Mouse (Mus musculus) heart, embryonic 14.5 days (tissue): ENCODE results near the gene 2610301B20Rik. TPM values are rescaled to one million over a fixed set of nuclear protein-coding genes. Genes with fewer than 3 reads are reported as not detected.

Experiments used
- ATAC-seq: fragments of 200-750 bp; cut with Nextera tagmentation; 2 replicates; pipeline ENCODE4 v1.8.0; 2017; ENCODE audit warnings: low read depth, moderate TSS enrichment; ENCODE audit not compliant: insufficient number of reproducible peaks, insufficient read depth, low FRiP score
- H3K27ac ChIP-seq, 2 experiments: fragments of 200-500 bp in 1 of 2; fragments of 300-500 bp in 1 of 2; sonication (generic) in 1 of 2; replicated peaks in 1 of 2; 2 replicates each; pipeline ENCODE4 v1.5.1; 2012 to 2014; ENCODE audit warnings: low read depth in 2 of 2, low read length in 2 of 2, control low read depth in 1 of 2, mild to moderate bottlenecking in 1 of 2, mixed read lengths in 1 of 2; ENCODE audit not compliant: control insufficient read depth in 1 of 2, insufficient read depth in 1 of 2
- H3K27me3 ChIP-seq: fragments of 300-500 bp; sonication (generic); 2 replicates; pipeline ENCODE4 v1.6.1; 2014; ENCODE audit warnings: mild to moderate bottlenecking, low read length, control low read depth; ENCODE audit not compliant: control insufficient read depth, insufficient read depth
- H3K36me3 ChIP-seq: fragments of 300-500 bp; sonication (generic); 2 replicates; pipeline ENCODE4 v1.6.1; 2014; ENCODE audit warnings: mild to moderate bottlenecking, control low read depth, low read length, mixed read lengths; ENCODE audit not compliant: control insufficient read depth, insufficient read depth
- H3K4me1 ChIP-seq, 2 experiments: fragments of 200-500 bp in 1 of 2; fragments of 300-500 bp in 1 of 2; sonication (generic) in 1 of 2; 2 replicates each; pipeline ENCODE4 v1.6.1; 2012 to 2014; ENCODE audit warnings: low read length in 2 of 2, control low read depth in 1 of 2, mixed read lengths in 1 of 2; ENCODE audit not compliant: control insufficient read depth in 2 of 2, insufficient read depth in 2 of 2
- H3K4me2 ChIP-seq: fragments of 300-500 bp; sonication (generic); 2 replicates; pipeline ENCODE4 v1.6.1; 2014; ENCODE audit warnings: mild to moderate bottlenecking, low read length
- H3K4me3 ChIP-seq, 2 experiments: fragments of 200-500 bp in 1 of 2; fragments of 300-500 bp in 1 of 2; sonication (generic) in 1 of 2; 2 replicates each; pipeline ENCODE4 v1.5.1; 2012 to 2014; ENCODE audit warnings: low read length in 2 of 2, mild to moderate bottlenecking in 2 of 2, control low read depth in 1 of 2, low read depth in 1 of 2, moderate library complexity in 1 of 2; ENCODE audit not compliant: control insufficient read depth in 1 of 2, insufficient read depth in 1 of 2
- H3K9ac ChIP-seq: fragments of 300-500 bp; sonication (generic); 2 replicates; pipeline ENCODE4 v1.6.1; 2014; ENCODE audit warnings: mild to moderate bottlenecking, low read length
- H3K9me3 ChIP-seq: fragments of 300-500 bp; sonication (generic); 2 replicates; pipeline ENCODE4 v1.6.1; 2016; ENCODE audit warnings: low read length, control low read depth; ENCODE audit not compliant: control insufficient read depth
- WGBS: fragments of 180-500 bp; shearing (Covaris S2); extraction: QIAGEN DNeasy Blood & Tissue Kit; methylation state at CpG from one replicate; pipeline ENCODE4 v1.1.7; 2014; 5-methylcytosine and 5-hydroxymethylcytosine counted together
- polyA plus RNA-seq: library from polyadenylated mRNA; unstranded; fragments of >200 nt; fragmentation: Nextera tagmentation; extraction: Ambion mirVana; gene quantifications from 2 replicates; pipeline ENCODE4 v1.2.1, GENCODE M21; 2014

Gene 2610301B20Rik
- polyA plus RNA-seq, 1 experiment from 2014 or later: 24.7 TPM

DNA sequence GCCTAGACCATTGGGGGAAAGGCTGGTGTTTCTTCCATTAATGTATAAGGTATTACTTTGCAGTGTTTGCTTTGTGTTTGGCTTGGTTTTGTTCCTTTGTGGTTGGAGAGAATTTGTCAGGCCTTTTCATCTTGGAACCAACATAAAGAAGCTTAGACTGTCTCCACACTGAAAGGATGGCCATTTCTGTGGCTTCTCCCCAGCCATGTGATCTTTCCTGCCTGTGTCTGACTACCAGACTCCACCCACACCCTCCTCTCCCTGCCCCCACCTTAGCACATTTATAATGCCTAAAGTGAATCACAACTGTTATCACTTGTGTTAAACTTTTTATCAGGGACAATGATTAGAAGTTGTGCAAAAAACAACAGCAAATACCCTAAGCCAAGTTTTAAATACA, 1.1 kb downstream of the 2610301B20Rik start:
- peak overlapping the region; percentile 11 to 98; a peak in 2 of 4 replicates for H3K27ac ChIP-seq
- peak overlapping the region; percentile 68 for H3K4me2 ChIP-seq
- H3K4me3 ChIP-seq: peak overlapping the region; percentile 90 to 91; a peak in 3 of 4 replicates

DNA sequence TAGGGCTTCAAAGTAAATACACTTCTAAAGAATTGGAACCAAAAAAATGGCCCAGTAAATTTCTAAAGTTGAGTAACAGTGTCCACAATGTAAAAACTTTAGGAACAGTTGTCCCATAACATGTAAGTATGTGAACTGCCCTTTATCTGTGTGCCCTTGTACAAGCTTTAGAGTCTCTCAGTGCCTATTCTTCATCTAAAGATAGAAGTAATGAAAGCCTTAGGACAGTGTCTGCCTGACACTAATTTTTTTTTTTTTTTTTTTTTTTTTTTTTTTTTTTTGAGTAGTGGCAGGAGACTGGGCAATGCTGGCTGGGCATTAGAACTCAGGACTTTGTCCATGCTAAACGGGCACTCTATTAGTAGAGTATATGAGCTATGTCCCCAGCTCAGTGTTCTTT, 2.8 kb downstream of the 2610301B20Rik start:
- Histone ChIP-seq H3K9me3 (no peaks in the 10 kb centered on the region), H3K4me2 (no peak overlapping the region), H3K4me1 (peaks cover 2 to 6% of the 10 kb centered on the region in 2 experiments; a peak in 3 of 4 replicates), H3K27ac (no peak overlapping the region), H3K4me3 (no peak overlapping the region), H3K27me3 (no peaks in the 10 kb centered on the region), H3K9ac (no peak overlapping the region), H3K36me3 (0 out of 2 replicates have a peak, but pooled peaks cover 10% of the 10 kb centered on the region)
- no peak for ATAC-seq
- WGBS: 83% methylated on average over 1 of the region's 1 CpGs

More for the DNA sequence above, 1.1 kb downstream of the 2610301B20Rik start:
- Histone ChIP-seq H3K4me1 (peaks cover 2 to 6% of the 10 kb centered on the region in 2 experiments; a peak in 3 of 4 replicates), H3K9ac (peak overlapping the region; percentile 90), H3K27me3 (no peaks in the 10 kb centered on the region), H3K9me3 (no peaks in the 10 kb centered on the region), H3K36me3 (0 out of 2 replicates have a peak, but pooled peaks cover 5% of the 10 kb centered on the region)
- ATAC-seq: no peak

DNA sequence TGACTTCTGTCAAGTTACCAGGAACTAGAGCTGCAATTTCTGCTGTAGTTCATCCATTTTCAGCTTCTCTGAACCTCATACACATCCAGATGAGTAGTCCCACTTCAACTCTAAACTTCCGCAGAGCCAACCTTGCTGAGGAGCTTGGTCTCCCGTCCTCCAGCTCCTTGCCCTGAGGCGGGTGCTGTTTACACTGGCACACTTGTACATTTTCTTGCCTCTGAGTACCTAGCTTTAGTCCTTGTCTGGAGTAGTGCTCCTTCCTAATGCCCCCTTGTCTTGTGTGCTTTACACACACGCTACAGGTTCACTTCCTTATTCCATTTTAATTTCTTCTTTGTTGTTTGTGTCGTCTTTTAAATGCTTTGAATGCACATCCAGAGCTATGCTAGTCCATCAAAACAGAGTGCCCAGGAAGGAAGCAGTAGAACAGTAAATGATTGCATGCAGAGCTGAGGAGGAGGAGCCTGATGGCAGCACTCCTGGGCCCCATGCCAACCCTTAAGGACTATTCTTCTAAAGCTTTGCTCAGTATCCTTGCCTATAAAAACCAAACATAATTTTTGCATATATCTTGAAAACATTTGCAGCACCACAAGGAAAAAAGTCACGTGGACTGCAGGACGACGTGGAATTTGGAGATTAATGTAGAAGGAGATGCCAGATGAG, 9.6 kb downstream of the 2610301B20Rik start:
- no peak for ATAC-seq
- Histone ChIP-seq H3K36me3 (peaks cover 42% of the 10 kb centered on the region), H3K27ac (no peak overlapping the region), H3K4me1 (peaks cover 0 to 4% of the 10 kb centered on the region in 2 experiments; a peak in 1 of 4 replicates), H3K4me3 (no peak overlapping the region), H3K27me3 (no peaks in the 10 kb centered on the region), H3K4me2 (no peak overlapping the region), H3K9ac (no peak overlapping the region), H3K9me3 (peaks cover 5% of the 10 kb centered on the region; the same call in 1 of the 2 replicates)
- 89% methylated on average over 8 of the region's 8 CpGs for WGBS

DNA sequence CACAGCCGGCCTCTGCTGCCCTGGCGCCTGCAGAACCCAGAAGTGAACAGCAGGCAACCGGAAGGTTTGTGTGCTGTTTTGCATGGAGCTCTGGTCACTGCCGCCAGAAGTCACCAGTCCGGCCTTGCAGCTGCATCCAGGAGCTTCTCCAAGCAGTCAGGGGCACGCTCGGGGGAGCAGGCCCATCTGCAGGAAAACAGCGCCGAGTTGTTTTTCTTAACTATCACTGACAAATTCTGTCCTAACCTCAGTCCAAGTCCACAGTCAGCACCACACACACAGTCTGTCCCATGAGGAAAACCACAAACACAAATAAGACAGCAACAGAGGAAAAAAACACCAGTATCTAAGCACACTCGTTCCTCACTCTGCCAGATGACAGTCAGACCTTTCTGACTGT, 14.5 kb downstream of the 2610301B20Rik start:
- WGBS: 96% methylated on average over 10 of the region's 10 CpGs
- Histone ChIP-seq H3K4me2 (no peak overlapping the region), H3K27ac (no peak overlapping the region)

DNA sequence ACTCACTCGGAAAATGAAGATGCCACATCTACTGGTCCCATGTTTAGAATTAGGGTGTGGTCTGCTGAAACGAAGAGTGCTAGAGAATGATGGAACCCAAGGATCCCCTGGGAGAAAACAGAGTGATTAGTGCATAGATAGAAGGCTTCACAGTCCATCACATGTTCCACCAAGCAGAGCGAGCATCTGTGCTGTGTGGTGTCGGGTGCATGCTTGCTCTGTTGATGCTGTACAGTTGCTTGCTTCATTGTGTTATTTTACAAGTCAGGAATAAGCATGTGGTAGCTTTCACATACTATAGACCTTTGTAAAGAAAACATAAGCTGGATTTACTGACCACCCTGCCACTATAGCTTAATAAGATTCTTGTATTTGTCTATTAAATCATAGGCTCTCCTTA, 22.0 kb downstream of the 2610301B20Rik start:
- Histone ChIP-seq H3K27ac (no peak overlapping the region), H3K9me3 (no peaks in the 10 kb centered on the region), H3K27me3 (no peaks in the 10 kb centered on the region), H3K4me2 (no peak overlapping the region), H3K36me3 (peaks cover 43% of the 10 kb centered on the region), H3K9ac (no peak overlapping the region), H3K4me1 (no peaks in the 10 kb centered on the region), H3K4me3 (no peak overlapping the region)
- ATAC-seq: no peak
- WGBS: 82% methylated on average over 4 of the region's 4 CpGs

More for the DNA sequence above, 14.5 kb downstream of the 2610301B20Rik start:
- no peaks in the 10 kb centered on the region for H3K27me3 ChIP-seq
- H3K4me1 ChIP-seq: peaks cover 0 to 3% of the 10 kb centered on the region in 2 experiments; a peak in 1 of 4 replicates
- ATAC-seq: no peak
- H3K9me3 ChIP-seq: peaks cover 10% of the 10 kb centered on the region; the same call in 1 of the 2 replicates
- no peak overlapping the region for H3K9ac ChIP-seq
- peaks cover 32% of the 10 kb centered on the region for H3K36me3 ChIP-seq
- no peak overlapping the region for H3K4me3 ChIP-seq

DNA sequence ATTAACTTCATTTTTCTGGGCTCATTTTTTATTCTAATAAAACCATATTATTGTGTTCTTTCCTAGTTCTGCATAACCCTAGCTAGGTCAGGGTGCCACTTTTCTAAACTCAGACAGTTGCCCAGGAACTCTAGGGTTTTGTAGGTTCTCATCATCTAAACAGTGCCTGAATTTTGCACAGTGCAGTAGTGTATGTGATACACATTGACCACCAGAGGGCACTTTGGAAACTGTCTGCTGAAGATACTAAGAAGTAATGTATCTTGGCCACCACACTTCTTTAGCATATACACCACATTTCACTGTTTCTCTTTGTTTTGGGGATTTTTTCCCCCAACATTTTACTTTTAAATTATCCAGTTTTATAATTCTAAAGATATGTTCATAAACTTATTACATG, 22.6 kb downstream of the 2610301B20Rik start:
- H3K4me3 ChIP-seq: no peak overlapping the region
- H3K4me2 ChIP-seq: no peak overlapping the region
- peaks cover 43% of the 10 kb centered on the region for H3K36me3 ChIP-seq
- ATAC-seq: no peak
- H3K9me3 ChIP-seq: no peaks in the 10 kb centered on the region
- no peaks in the 10 kb centered on the region for H3K27me3 ChIP-seq
- no peak overlapping the region for H3K27ac ChIP-seq
- no peaks in the 10 kb centered on the region for H3K4me1 ChIP-seq
- no peak overlapping the region for H3K9ac ChIP-seq

DNA sequence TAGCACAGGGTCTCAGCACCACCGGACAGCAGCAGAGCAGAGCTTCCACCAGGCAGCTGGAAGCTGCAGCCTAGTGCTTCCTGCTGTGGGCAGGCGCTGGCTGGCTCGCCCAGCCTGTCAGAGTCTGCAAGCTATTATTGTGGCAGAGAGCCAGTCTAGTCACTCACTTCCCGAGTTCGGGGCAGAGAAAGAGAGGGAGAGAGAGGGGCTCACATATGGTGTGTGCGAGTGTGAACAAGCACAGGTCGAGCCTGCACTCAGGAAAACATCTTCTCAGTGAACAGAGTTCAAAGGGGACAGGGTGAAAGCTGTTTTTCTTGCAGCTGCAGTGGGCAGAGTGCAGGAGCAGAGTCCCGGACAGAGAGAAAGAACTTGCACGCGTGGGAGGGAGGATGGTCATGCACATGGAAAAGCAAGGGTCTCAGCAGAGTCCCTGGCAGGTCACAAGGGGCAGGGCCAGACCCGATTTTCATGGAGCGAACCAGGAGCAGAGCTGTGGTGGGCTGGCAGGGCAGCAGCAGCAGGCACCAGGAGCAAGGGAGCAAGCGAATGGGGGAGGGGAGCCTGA, 31.0 kb downstream of the 2610301B20Rik start:
- no peak overlapping the region for H3K9ac ChIP-seq
- peak overlapping the region; percentile 52 for H3K4me2 ChIP-seq
- H3K36me3 ChIP-seq: no peaks in the 10 kb centered on the region
- WGBS: 10% methylated on average over 13 of the region's 13 CpGs
- peak overlapping the region; percentile 11 to 16; a peak in 3 of 4 replicates for H3K27ac ChIP-seq
- peaks cover 5 to 14% of the 10 kb centered on the region in 2 experiments for H3K4me1 ChIP-seq
- ATAC-seq: peak; percentile 54; the same call in 1 of the 2 replicates
- H3K4me3 ChIP-seq: 0 out of 4 replicates have a peak overlapping the region, but pooled peaks of 1 of the 2 experiments have one; percentile 5
- no peaks in the 10 kb centered on the region for H3K9me3 ChIP-seq
- H3K27me3 ChIP-seq: no peaks in the 10 kb centered on the region
